Mouse (Mus musculus) heart, embryonic 16.5 days (tissue): ENCODE results near the gene Gse1. TPM values are rescaled to one million over a fixed set of nuclear protein-coding genes. Genes with fewer than 3 reads are reported as not detected.

Experiments
- ATAC-seq: fragments of 200-750 bp; cut with Nextera tagmentation; replicated peaks from 2 replicates; pipeline ENCODE4 v1.8.0; 2017; ENCODE audit warnings: moderate number of reproducible peaks; ENCODE audit not compliant: insufficient read depth, low FRiP score; ENCODE audit errors: extremely low read depth
- H3K27ac ChIP-seq: fragments of 300-500 bp; sonication (generic); 2 replicates; pipeline ENCODE4 v1.5.1; 2014; ENCODE audit warnings: mild to moderate bottlenecking, low read length, control low read depth, moderate library complexity
- H3K27me3 ChIP-seq: fragments of 300-500 bp; sonication (generic); 2 replicates; pipeline ENCODE4 v1.6.1; 2014; ENCODE audit warnings: low read length, mixed read lengths; ENCODE audit not compliant: control insufficient read depth, insufficient read depth
- H3K36me3 ChIP-seq: fragments of 300-500 bp; sonication (generic); 2 replicates; pipeline ENCODE4 v1.6.1; 2014; ENCODE audit not compliant: control insufficient read depth, insufficient read depth
- H3K4me1 ChIP-seq: fragments of 300-500 bp; sonication (generic); 2 replicates; pipeline ENCODE4 v1.6.1; 2014; ENCODE audit warnings: low read length, mixed read lengths; ENCODE audit not compliant: control insufficient read depth, insufficient read depth
- H3K4me2 ChIP-seq: fragments of 300-500 bp; sonication (generic); 2 replicates; pipeline ENCODE4 v1.6.1; 2014; ENCODE audit warnings: low read depth, mild to moderate bottlenecking, control low read depth, low read length
- H3K4me3 ChIP-seq: fragments of 300-500 bp; sonication (generic); 2 replicates; pipeline ENCODE4 v1.5.1; 2014; ENCODE audit warnings: mild to moderate bottlenecking, control low read depth, low read length
- H3K9ac ChIP-seq: fragments of 300-500 bp; sonication (generic); 2 replicates; pipeline ENCODE4 v1.6.1; 2014; ENCODE audit warnings: low read length, control low read depth
- H3K9me3 ChIP-seq: fragments of 300-500 bp; sonication (generic); replicated peaks from 2 replicates; pipeline ENCODE4 v1.6.1; 2016; ENCODE audit warnings: low read length; ENCODE audit not compliant: control insufficient read depth
- WGBS: fragments of 180-500 bp; shearing (Covaris S2); extraction: QIAGEN DNeasy Blood & Tissue Kit; methylation state at CpG from one replicate; pipeline ENCODE4 v1.1.7; 2014; 5-methylcytosine and 5-hydroxymethylcytosine counted together
- polyA plus RNA-seq: library from polyadenylated mRNA; unstranded; fragments of >200 nt; fragmentation: Nextera tagmentation; extraction: Ambion mirVana; gene quantifications from 2 replicates; pipeline ENCODE4 v1.2.1, GENCODE M21; 2015

Gse1 gene
- polyA plus RNA-seq, 1 experiment from 2014 or later, result 7.7 TPM

GRCm38 (mm10) chr8:120378306-120378705, 150.1 kb downstream of the Gse1 start:
- Histone ChIP-seq H3K4me1 (peaks cover 77% of the 10 kb centered on the region), H3K4me2 (no peak overlapping the region), H3K27me3 (no peaks in the 10 kb centered on the region), H3K27ac (no peak overlapping the region), H3K9ac (0 out of 2 replicates have a peak overlapping the region, but pooled peaks have one; percentile 14), H3K4me3 (no peak overlapping the region), H3K36me3 (no peaks in the 10 kb centered on the region), H3K9me3 (no peaks in the 10 kb centered on the region)
- WGBS, result 29% methylated on average over 16 of the region's 16 CpGs
- ATAC-seq, result no peak

DNA sequence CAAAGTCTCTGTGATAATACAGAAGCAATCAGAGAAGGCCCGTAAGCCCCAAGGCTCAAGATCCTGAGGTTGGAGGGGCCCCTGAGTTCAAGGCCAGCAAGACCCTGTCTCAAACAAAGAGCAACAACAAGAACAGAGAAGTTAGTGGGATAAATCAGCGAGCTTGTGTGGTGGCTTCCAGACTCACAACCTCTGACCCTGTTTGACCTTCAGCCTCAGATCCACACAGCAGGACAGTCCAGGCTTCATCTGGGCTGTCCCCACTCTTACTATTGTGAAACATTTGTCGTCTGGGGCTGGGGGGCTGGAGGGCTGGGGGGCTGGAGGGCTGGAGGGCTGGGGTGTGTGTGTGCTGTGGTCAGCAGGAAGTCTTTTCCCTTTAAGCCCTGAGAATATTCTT, 150.8 kb downstream of the Gse1 start:
- Histone ChIP-seq H3K36me3 (no peaks in the 10 kb centered on the region), H3K4me3 (no peak overlapping the region), H3K27me3 (no peaks in the 10 kb centered on the region), H3K27ac (no peak overlapping the region), H3K9me3 (no peaks in the 10 kb centered on the region), H3K4me2 (no peak overlapping the region), H3K9ac (peak overlapping the region; percentile 10; the same call in 1 of the 2 replicates), H3K4me1 (peaks cover 78% of the 10 kb centered on the region)
- WGBS, result 52% methylated on average over 3 of the region's 3 CpGs
- ATAC-seq, result no peak

DNA sequence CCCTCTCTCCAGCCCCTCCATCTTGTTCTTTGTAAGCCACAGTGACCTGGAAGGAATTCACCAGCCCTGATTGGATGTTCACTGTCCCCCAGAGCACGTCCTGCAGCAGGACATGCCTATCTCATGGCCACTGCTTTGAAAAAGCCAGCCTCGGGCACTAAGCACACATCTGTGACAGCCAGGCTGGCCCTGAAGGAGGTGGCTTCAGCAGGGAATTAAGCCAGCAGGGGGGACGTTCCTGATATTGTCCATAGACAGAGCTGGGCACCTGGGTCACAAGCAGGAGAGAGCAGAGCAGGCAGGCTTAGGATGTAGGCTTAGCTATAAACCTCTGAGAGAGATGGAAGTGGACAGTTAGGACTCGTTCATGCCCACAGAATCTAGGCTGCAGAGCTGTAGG, 153.6 kb downstream of the Gse1 start:
- no peak overlapping the region for H3K4me3 ChIP-seq
- H3K4me1 ChIP-seq, result peaks cover 61% of the 10 kb centered on the region
- no peaks in the 10 kb centered on the region for H3K36me3 ChIP-seq
- no peaks in the 10 kb centered on the region for H3K27me3 ChIP-seq
- peak overlapping the region; percentile 97 for H3K27ac ChIP-seq
- WGBS, result 34% methylated on average over 4 of the region's 4 CpGs
- peaks cover 5% of the 10 kb centered on the region for H3K9me3 ChIP-seq
- H3K9ac ChIP-seq, result peak overlapping the region; percentile 1
- H3K4me2 ChIP-seq, result no peak overlapping the region
- no peak for ATAC-seq

DNA sequence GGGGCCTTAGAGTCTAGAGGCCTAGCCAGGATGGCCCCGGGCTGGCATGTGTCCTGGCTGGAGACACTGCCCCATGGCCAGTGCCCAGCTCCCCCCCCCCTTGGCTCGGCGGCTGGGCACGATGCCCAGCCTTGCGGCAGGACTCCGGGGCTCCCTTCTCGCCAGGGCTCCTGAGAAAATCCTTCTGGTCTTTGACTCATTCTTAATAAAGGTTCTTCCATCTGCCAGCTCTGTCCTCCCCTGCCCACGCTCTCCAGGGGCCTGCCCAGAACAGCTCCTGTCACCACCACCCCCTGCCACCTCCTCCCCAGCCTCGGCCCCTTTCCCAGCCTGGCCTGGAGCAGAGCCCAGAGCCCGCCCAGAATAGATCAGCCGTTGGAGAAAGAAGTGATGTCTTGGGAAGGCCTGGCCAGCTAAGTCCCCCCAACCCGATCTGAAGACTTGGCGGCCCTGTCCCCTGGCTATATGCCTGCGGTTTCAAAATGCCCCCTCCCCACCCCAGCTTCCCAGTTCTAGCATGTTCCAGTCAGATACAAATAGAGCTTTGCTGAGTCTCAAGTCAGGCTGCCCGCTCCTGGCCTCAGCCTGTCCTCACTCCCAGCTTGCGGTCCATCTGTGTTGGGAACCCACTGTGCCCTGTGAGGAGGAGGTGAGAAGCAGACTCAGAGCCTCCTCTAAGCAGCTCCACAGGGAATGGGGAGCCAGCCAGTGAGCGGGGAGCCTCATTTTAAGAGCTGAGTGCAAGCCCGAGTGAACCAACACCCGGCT, 154.4 kb downstream of the Gse1 start:
- WGBS, result 23% methylated on average over 19 of the region's 19 CpGs
- H3K4me3 ChIP-seq, result no peak overlapping the region
- peaks cover 53% of the 10 kb centered on the region for H3K4me1 ChIP-seq

DNA sequence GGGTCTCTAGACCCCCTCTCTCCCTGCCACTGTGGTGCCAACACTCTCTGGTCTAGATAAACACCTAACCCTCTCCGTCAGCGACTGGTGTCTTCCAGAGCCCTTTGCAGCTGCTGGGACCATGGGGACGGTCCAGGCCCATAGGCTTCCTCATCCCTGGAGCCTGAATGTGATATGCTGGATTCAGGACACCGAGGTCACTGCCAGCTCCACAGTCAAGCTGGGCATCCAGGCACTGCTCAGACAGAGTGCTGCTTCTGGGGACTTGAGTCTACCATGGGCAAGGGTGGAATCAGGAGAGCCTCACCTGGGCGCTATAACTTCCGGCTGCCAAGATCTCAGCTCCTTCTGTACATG, 154.9 kb downstream of the Gse1 start:
- no peak overlapping the region for H3K4me3 ChIP-seq
- H3K4me2 ChIP-seq, result no peak overlapping the region
- peaks cover 48% of the 10 kb centered on the region for H3K4me1 ChIP-seq
- WGBS, result 42% methylated on average over 6 of the region's 6 CpGs
- H3K9ac ChIP-seq, result peak overlapping the region; percentile 67
- peak overlapping the region; percentile 97 for H3K27ac ChIP-seq
- H3K9me3 ChIP-seq, result peaks cover 5% of the 10 kb centered on the region
- 0 out of 2 replicates have a peak, but pooled peaks have one; percentile 2 for ATAC-seq
- H3K36me3 ChIP-seq, result no peaks in the 10 kb centered on the region
- no peaks in the 10 kb centered on the region for H3K27me3 ChIP-seq

More for the DNA sequence above, 154.4 kb downstream of the Gse1 start:
- Histone ChIP-seq H3K4me2 (0 out of 2 replicates have a peak overlapping the region, but pooled peaks have one; percentile 12), H3K9ac (peak overlapping the region; percentile 67), H3K9me3 (peaks cover 5% of the 10 kb centered on the region), H3K27me3 (no peaks in the 10 kb centered on the region), H3K36me3 (no peaks in the 10 kb centered on the region), H3K27ac (peak overlapping the region; percentile 97)
- ATAC-seq, result peak; percentile 96

DNA sequence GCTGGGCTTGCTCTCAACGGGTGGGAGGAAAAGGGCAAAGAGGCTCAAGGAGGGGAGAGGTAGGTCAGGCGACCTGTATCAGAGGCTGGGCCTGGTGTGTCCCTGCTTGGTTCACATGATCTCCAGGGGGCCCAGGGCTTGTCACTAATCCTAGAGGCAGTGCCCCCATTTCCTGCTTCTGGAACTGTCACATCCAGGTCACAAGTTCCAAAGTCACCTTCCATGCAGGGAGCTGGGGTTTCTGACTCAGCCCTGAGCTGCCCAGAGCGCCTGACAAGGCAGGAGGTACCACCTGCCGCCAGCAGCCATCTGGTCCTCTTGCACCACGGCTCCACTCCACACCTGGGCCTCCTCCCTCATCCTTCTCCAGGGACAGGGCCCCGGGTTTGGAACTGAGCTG, 155.5 kb downstream of the Gse1 start:
- Histone ChIP-seq H3K4me3 (no peak overlapping the region), H3K9me3 (peaks cover 5% of the 10 kb centered on the region), H3K27ac (peak overlapping the region; percentile 97), H3K27me3 (no peaks in the 10 kb centered on the region), H3K4me1 (peaks cover 42% of the 10 kb centered on the region), H3K36me3 (no peaks in the 10 kb centered on the region), H3K4me2 (no peak overlapping the region), H3K9ac (peak overlapping the region; percentile 67)
- no peak for ATAC-seq
- WGBS, result 31% methylated on average over 6 of the region's 6 CpGs

GRCm38 (mm10) chr8:120384745-120385144, 156.5 kb downstream of the Gse1 start:
- peaks cover 5% of the 10 kb centered on the region for H3K9me3 ChIP-seq
- no peak overlapping the region for H3K9ac ChIP-seq
- no peak overlapping the region for H3K4me2 ChIP-seq
- H3K27ac ChIP-seq, result no peak overlapping the region
- H3K4me1 ChIP-seq, result peaks cover 35% of the 10 kb centered on the region
- no peaks in the 10 kb centered on the region for H3K27me3 ChIP-seq
- no peaks in the 10 kb centered on the region for H3K36me3 ChIP-seq
- ATAC-seq, result no peak
- no peak overlapping the region for H3K4me3 ChIP-seq

- Histone ChIP-seq H3K27ac (no peak overlapping the region), H3K4me3 (no peak overlapping the region), H3K9ac (no peak overlapping the region), H3K36me3 (no peaks in the 10 kb centered on the region), H3K27me3 (no peaks in the 10 kb centered on the region), H3K4me2 (no peak overlapping the region), H3K9me3 (peaks cover 5% of the 10 kb centered on the region), H3K4me1 (peaks cover 14% of the 10 kb centered on the region)
- no peak for ATAC-seq
- WGBS, result 91% methylated on average over 6 of the region's 6 CpGs
Measured at GRCm38 (mm10) chr8:120388246-120388645, 160.0 kb downstream of the Gse1 start.

- ATAC-seq, result no peak
- H3K9ac ChIP-seq, result no peak overlapping the region
- H3K9me3 ChIP-seq, result no peaks in the 10 kb centered on the region
- WGBS, result 88% methylated on average over 7 of the region's 7 CpGs
- no peaks in the 10 kb centered on the region for H3K27me3 ChIP-seq
- H3K27ac ChIP-seq, result no peak overlapping the region
- H3K4me3 ChIP-seq, result no peak overlapping the region
- H3K36me3 ChIP-seq, result no peaks in the 10 kb centered on the region
- no peak overlapping the region for H3K4me2 ChIP-seq
- peaks cover 4% of the 10 kb centered on the region for H3K4me1 ChIP-seq
Measured at GRCm38 (mm10) chr8:120390598-120390997, 162.3 kb downstream of the Gse1 start.
